Mouse (Mus musculus) stomach, postnatal 0 days (tissue): ENCODE data around the gene Pirb. TPM values are rescaled to one million over a fixed set of nuclear protein-coding genes. Genes with fewer than 3 reads are reported as not detected.
A peak's percentile ranks its signal among the peaks of the same experiment; 100 is the strongest.
"Not testable (repeated sequence)": the region's sequence is repeated elsewhere in the genome, so short reads cannot be mapped to it uniquely, and the experiment has no call there.

Experiments used
- ATAC-seq: fragments of 200-750 bp; cut with Nextera tagmentation; 2 replicates; pipeline ENCODE4 v1.8.0; 2017; ENCODE audit not compliant: low FRiP score, low TSS enrichment
- DNase-seq: peaks from one replicate; pipeline ENCODE4 v3.0.0-alpha.2; 2016; ENCODE audit warnings: low spot score
- H3K27ac ChIP-seq: fragments of 300-500 bp; sonication (generic); replicated peaks from 2 replicates; pipeline ENCODE4 v1.5.1; 2014; ENCODE audit warnings: mild to moderate bottlenecking, control low read depth
- H3K27me3 ChIP-seq: fragments of 300-500 bp; sonication (generic); 2 replicates; pipeline ENCODE4 v1.6.1; 2014; ENCODE audit warnings: low read length; ENCODE audit not compliant: control insufficient read depth, insufficient read depth
- H3K36me3 ChIP-seq: fragments of 300-500 bp; sonication (generic); 2 replicates; pipeline ENCODE4 v1.6.1; 2014; ENCODE audit warnings: low read length, mixed read lengths; ENCODE audit not compliant: control insufficient read depth, insufficient read depth
- H3K4me1 ChIP-seq: fragments of 300-500 bp; sonication (generic); replicated peaks from 2 replicates; pipeline ENCODE4 v1.6.1; 2014; ENCODE audit warnings: antibody characterized with exemption; ENCODE audit not compliant: control insufficient read depth, insufficient read depth
- H3K4me2 ChIP-seq: fragments of 300-500 bp; sonication (generic); replicated peaks from 2 replicates; pipeline ENCODE4 v1.6.1; 2014; ENCODE audit warnings: low read depth, mild to moderate bottlenecking, control low read depth, moderate library complexity
- H3K4me3 ChIP-seq: fragments of 300-500 bp; sonication (generic); 2 replicates; pipeline ENCODE4 v1.5.1; 2014; ENCODE audit warnings: low read depth, low read length, control low read depth
- H3K9ac ChIP-seq: fragments of 300-500 bp; sonication (generic); 2 replicates; pipeline ENCODE4 v1.6.1; 2014; ENCODE audit warnings: mild to moderate bottlenecking, low read length, control low read depth, mixed read lengths
- H3K9me3 ChIP-seq: fragments of 300-500 bp; sonication (generic); 2 replicates; pipeline ENCODE4 v1.6.1; 2016; ENCODE audit warnings: low read length; ENCODE audit not compliant: control insufficient read depth
- CTCF ChIP-seq: IDR thresholded peaks from 2 replicates; pipeline ENCODE4 v1.5.1; 2016; ENCODE audit warnings: antibody characterized with exemption, low read depth, mild to moderate bottlenecking, moderate library complexity
- EP300 ChIP-seq: optimal IDR thresholded peaks from 2 replicates; pipeline ENCODE3; 2016; ENCODE audit warnings: antibody characterized with exemption
- WGBS: fragments of 180-500 bp; shearing (Covaris S2); extraction: QIAGEN DNeasy Blood & Tissue Kit; methylation state at CpG from one replicate; pipeline ENCODE4 v1.1.7; 2014; 5-methylcytosine and 5-hydroxymethylcytosine counted together
- polyA plus RNA-seq: library from polyadenylated mRNA; unstranded; fragments of >200 nt; fragmentation: Nextera tagmentation; extraction: Ambion mirVana; gene quantifications from 2 replicates; pipeline ENCODE4 v1.2.1, GENCODE M21; 2015

Pirb gene
- polyA plus RNA-seq, 1 experiment from 2014 or later, result 0.82 TPM

GRCm38 (mm10) chr7:3707568-3708413 lies 12.4 kb downstream of the Pirb start:
- Histone ChIP-seq H3K36me3 (peaks cover 8% of the 10 kb centered on the region), H3K4me3 (no peak overlapping the region), H3K9me3 (no peaks in the 10 kb centered on the region), H3K4me1 (peaks cover 4% of the 10 kb centered on the region; the same call in 1 of the 2 replicates), H3K4me2 (no peak overlapping the region), H3K27me3 (no peaks in the 10 kb centered on the region), H3K27ac (no peak overlapping the region), H3K9ac (no peak overlapping the region)
- 40% methylated on average over 7 of the region's 7 CpGs for WGBS
- no peak for TF ChIP-seq CTCF
- TF ChIP-seq EP300, result no peak
- ATAC-seq (no peak), DNase-seq (no peak)

- Histone ChIP-seq H3K9ac (peak overlapping the region; percentile 41; the same call in 1 of the 2 replicates), H3K4me1 (peaks cover 4% of the 10 kb centered on the region; the same call in 1 of the 2 replicates), H3K9me3 (no peaks in the 10 kb centered on the region), H3K4me3 (no peak overlapping the region), H3K27me3 (no peaks in the 10 kb centered on the region), H3K36me3 (peaks cover 8% of the 10 kb centered on the region), H3K4me2 (no peak overlapping the region), H3K27ac (no peak overlapping the region)
- DNase-seq (peak; percentile 36), ATAC-seq (peak; percentile 57)
- WGBS, result 54% methylated on average over 4 of the region's 4 CpGs
- TF ChIP-seq CTCF (no peak), EP300 (no peak)
These were observed 13.2 kb downstream of the Pirb start for GRCm38 (mm10) chr7:3707027-3707426.

GRCm38 (mm10) chr7:3706343-3706934 lies 13.8 kb downstream of the Pirb start:
- no peak for DNase-seq

GRCm38 (mm10) chr7:3705911-3706310 lies 14.3 kb downstream of the Pirb start:
- Histone ChIP-seq H3K4me1 (peaks cover 4% of the 10 kb centered on the region; the same call in 1 of the 2 replicates), H3K9ac (peak overlapping the region; percentile 82), H3K27me3 (no peaks in the 10 kb centered on the region), H3K4me3 (peak overlapping the region; percentile 63), H3K9me3 (no peaks in the 10 kb centered on the region), H3K36me3 (peaks cover 8% of the 10 kb centered on the region), H3K4me2 (peak overlapping the region; percentile 73), H3K27ac (peak overlapping the region; percentile 19; the same call in 1 of the 2 replicates)
- 21% methylated on average over 6 of the region's 6 CpGs for WGBS
- TF ChIP-seq CTCF, result no peak
- TF ChIP-seq EP300, result no peak
- no peak for ATAC-seq
- no peak for DNase-seq

More at GRCm38 (mm10) chr7:3706343-3706934, 13.8 kb downstream of the Pirb start:
- Histone ChIP-seq H3K27ac (peak overlapping the region; percentile 19), H3K27me3 (no peaks in the 10 kb centered on the region), H3K9me3 (no peaks in the 10 kb centered on the region), H3K4me3 (no peak overlapping the region), H3K36me3 (peaks cover 8% of the 10 kb centered on the region), H3K9ac (peak overlapping the region; percentile 82; the same call in 1 of the 2 replicates), H3K4me1 (peaks cover 4% of the 10 kb centered on the region; the same call in 1 of the 2 replicates), H3K4me2 (peak overlapping the region; percentile 73; the same call in 1 of the 2 replicates)
- TF ChIP-seq CTCF (no peak), EP300 (no peak)
- WGBS, result 33% methylated on average over 11 of the region's 11 CpGs
- no peak; the same call in 1 of the 2 replicates for ATAC-seq

- H3K36me3 ChIP-seq, H3K27ac ChIP-seq, H3K27me3 ChIP-seq, H3K9me3 ChIP-seq, ATAC-seq, DNase-seq, H3K4me1 ChIP-seq: not testable (repeated sequence)
- WGBS, result 3% methylated on average over 6 of the region's 7 CpGs
- peak overlapping the region; percentile 82 for H3K9ac ChIP-seq
- peak overlapping the region; percentile 73 for H3K4me2 ChIP-seq
- H3K4me3 ChIP-seq, result peak overlapping the region; percentile 63
These were observed 14.7 kb downstream of the Pirb start for GRCm38 (mm10) chr7:3705461-3705860.

- H3K4me2 ChIP-seq, result peak overlapping the region; percentile 73
- H3K4me3 ChIP-seq, result peak overlapping the region; percentile 63
- under 1% methylated on average over 20 of the region's 20 CpGs for WGBS
- ATAC-seq, result peak; percentile 48
- DNase-seq, result peak; percentile 54
- H3K36me3 ChIP-seq, result peaks cover 10% of the 10 kb centered on the region
- no peak for TF ChIP-seq EP300
- no peak for TF ChIP-seq CTCF
- peak overlapping the region; percentile 95 for H3K27ac ChIP-seq
- H3K9me3 ChIP-seq, result no peaks in the 10 kb centered on the region
- H3K9ac ChIP-seq, result peak overlapping the region; percentile 82
- peaks cover 4% of the 10 kb centered on the region; the same call in 1 of the 2 replicates for H3K4me1 ChIP-seq
- no peaks in the 10 kb centered on the region for H3K27me3 ChIP-seq
These were observed 15.7 kb downstream of the Pirb start for GRCm38 (mm10) chr7:3704475-3704874.
